Mouse (Mus musculus) lung, postnatal 0 days (tissue): ENCODE results near the gene Hormad2. TPM values are rescaled to one million over a fixed set of nuclear protein-coding genes. Genes with fewer than 3 reads are reported as not detected.
A peak's percentile ranks its signal among the peaks of the same experiment; 100 is the strongest.

Experiments
- ATAC-seq: fragments of 200-750 bp; cut with Nextera tagmentation; 2 replicates; pipeline ENCODE4 v1.8.0; 2017; ENCODE audit warnings: moderate library complexity
- DNase-seq: peaks from one replicate; pipeline ENCODE4 v3.0.0-alpha.2; 2016; ENCODE audit warnings: low spot score
- H3K27ac ChIP-seq: fragments of 300-500 bp; sonication (generic); 2 replicates; pipeline ENCODE4 v1.5.1; 2014; ENCODE audit warnings: antibody characterized with exemption, mild to moderate bottlenecking, low read length, mixed read lengths
- H3K27me3 ChIP-seq: fragments of 300-500 bp; sonication (generic); replicated peaks from 2 replicates; pipeline ENCODE4 v1.6.1; 2014; ENCODE audit warnings: low read length, mixed read lengths; ENCODE audit not compliant: insufficient read depth
- H3K36me3 ChIP-seq: fragments of 300-500 bp; sonication (generic); 2 replicates; pipeline ENCODE4 v1.6.1; 2014; ENCODE audit warnings: low read length, mixed read lengths; ENCODE audit not compliant: insufficient read depth
- H3K4me1 ChIP-seq: fragments of 300-500 bp; sonication (generic); 2 replicates; pipeline ENCODE4 v1.6.1; 2014; ENCODE audit warnings: antibody characterized with exemption, low read depth, low read length, mixed read lengths; ENCODE audit not compliant: insufficient read depth
- H3K4me2 ChIP-seq: fragments of 300-500 bp; sonication (generic); replicated peaks from 2 replicates; pipeline ENCODE4 v1.6.1; 2014; ENCODE audit warnings: low read depth, mild to moderate bottlenecking, low read length, moderate library complexity, mixed read lengths
- H3K4me3 ChIP-seq: fragments of 300-500 bp; sonication (generic); 2 replicates; pipeline ENCODE4 v1.5.1; 2014; ENCODE audit warnings: low read depth, low read length
- H3K9ac ChIP-seq: fragments of 300-500 bp; sonication (generic); replicated peaks from 2 replicates; pipeline ENCODE4 v1.6.1; 2014; ENCODE audit warnings: low read depth, mild to moderate bottlenecking
- H3K9me3 ChIP-seq: fragments of 300-500 bp; sonication (generic); 2 replicates; pipeline ENCODE4 v1.6.1; 2016; ENCODE audit warnings: low read length, mixed read lengths
- CTCF ChIP-seq: IDR thresholded peaks from 2 replicates; pipeline ENCODE4 v1.5.1; 2016; ENCODE audit warnings: antibody characterized with exemption, mild to moderate bottlenecking
- EP300 ChIP-seq: IDR thresholded peaks from 2 replicates; pipeline ENCODE4 v1.6.1; 2016; ENCODE audit warnings: antibody characterized with exemption, mild to moderate bottlenecking, control low read depth
- WGBS: fragments of 180-500 bp; shearing (Covaris S2); extraction: QIAGEN DNeasy Blood & Tissue Kit; methylation state at CpG from one replicate; pipeline ENCODE4 v1.1.7; 2014; 5-methylcytosine and 5-hydroxymethylcytosine counted together
- polyA plus RNA-seq: library from polyadenylated mRNA; unstranded; fragments of >200 nt; fragmentation: Nextera tagmentation; extraction: Ambion mirVana; gene quantifications from 2 replicates; pipeline ENCODE4 v1.2.1, GENCODE M21; 2015

Hormad2 gene
- polyA plus RNA-seq, 1 experiment from 2014 or later, result 0.19 TPM

DNA sequence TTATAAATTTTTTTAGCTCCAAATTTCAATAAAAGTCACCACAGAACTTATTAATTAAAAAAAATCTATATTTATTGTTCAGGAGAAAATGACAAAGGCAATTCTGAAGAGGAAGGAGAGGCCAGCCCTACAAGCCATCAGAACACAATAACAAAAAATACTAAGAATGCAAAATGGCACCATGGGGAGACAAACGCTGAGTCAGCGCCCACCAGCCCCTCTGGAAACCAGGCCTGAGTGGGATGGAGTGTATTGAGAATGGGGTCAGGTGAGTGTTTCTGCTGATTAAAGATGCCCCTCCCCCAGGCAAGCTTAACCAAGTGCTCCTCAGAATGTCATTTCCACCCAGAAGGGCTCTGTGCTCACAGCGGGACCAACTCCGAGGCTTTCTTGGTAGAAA, 135.8 kb downstream of the Hormad2 start:
- no peaks in the 10 kb centered on the region for H3K36me3 ChIP-seq
- TF ChIP-seq EP300 (no peak), CTCF (no peak)
- peaks cover 5% of the 10 kb centered on the region; the same call in 1 of the 2 replicates for H3K4me1 ChIP-seq
- DNase-seq (no peak), ATAC-seq (no peak)
- H3K9me3 ChIP-seq, result no peaks in the 10 kb centered on the region
- no peak overlapping the region for H3K4me2 ChIP-seq
- no peak overlapping the region for H3K9ac ChIP-seq
- no peak overlapping the region for H3K4me3 ChIP-seq
- no peak overlapping the region for H3K27ac ChIP-seq
- no peaks in the 10 kb centered on the region for H3K27me3 ChIP-seq
- WGBS, result 89% methylated on average over 4 of the region's 4 CpGs

GRCm38 (mm10) chr11:4304203-4304602, 136.7 kb downstream of the Hormad2 start:
- no peak for ATAC-seq
- 75% methylated on average over 4 of the region's 4 CpGs for WGBS
- H3K27ac ChIP-seq, result no peak overlapping the region
- no peaks in the 10 kb centered on the region for H3K27me3 ChIP-seq
- peaks cover 10% of the 10 kb centered on the region; the same call in 1 of the 2 replicates for H3K4me1 ChIP-seq
- no peak for TF ChIP-seq CTCF
- TF ChIP-seq EP300, result no peak
- H3K4me2 ChIP-seq, result no peak overlapping the region
- no peak for DNase-seq
- no peak overlapping the region for H3K4me3 ChIP-seq
- H3K9me3 ChIP-seq, result no peaks in the 10 kb centered on the region
- H3K36me3 ChIP-seq, result no peaks in the 10 kb centered on the region
- no peak overlapping the region for H3K9ac ChIP-seq

DNA sequence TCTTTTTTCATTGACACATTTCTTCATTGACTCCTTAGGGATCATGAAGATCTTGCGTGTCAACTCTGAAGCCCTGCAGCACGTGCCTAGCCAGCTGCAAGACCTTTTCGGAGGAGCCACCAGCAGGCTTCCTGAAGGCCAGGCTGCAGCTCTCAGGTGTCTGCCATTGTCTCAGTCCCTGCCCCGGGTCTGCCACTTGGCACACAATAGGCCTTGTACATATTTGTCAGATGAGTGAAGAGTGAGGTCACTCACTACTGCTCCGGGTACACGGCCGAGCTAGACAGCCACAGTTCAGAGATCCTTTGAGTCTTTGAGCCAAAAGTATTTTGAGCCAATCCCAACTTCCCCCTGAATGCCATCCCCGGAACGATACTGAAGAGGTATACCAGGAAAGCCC, 137.9 kb downstream of the Hormad2 start:
- peaks cover 17% of the 10 kb centered on the region; the same call in 1 of the 2 replicates for H3K4me1 ChIP-seq
- no peak overlapping the region for H3K4me2 ChIP-seq
- WGBS, result 38% methylated on average over 9 of the region's 9 CpGs
- H3K9me3 ChIP-seq, result no peaks in the 10 kb centered on the region
- no peak overlapping the region for H3K9ac ChIP-seq
- H3K27me3 ChIP-seq, result no peaks in the 10 kb centered on the region
- no peak for TF ChIP-seq CTCF
- TF ChIP-seq EP300, result no peak
- no peak overlapping the region for H3K27ac ChIP-seq
- ATAC-seq (peak; percentile 42; the same call in 1 of the 2 replicates), DNase-seq (no peak)
- H3K36me3 ChIP-seq, result no peaks in the 10 kb centered on the region
- H3K4me3 ChIP-seq, result no peak overlapping the region

- DNase-seq, result no peak
- 46% methylated on average over 5 of the region's 5 CpGs for WGBS
- no peak for ATAC-seq
- H3K27ac ChIP-seq, result no peak overlapping the region
- H3K4me2 ChIP-seq, result no peak overlapping the region
- TF ChIP-seq EP300 (no peak), CTCF (no peak)
- H3K9me3 ChIP-seq, result no peaks in the 10 kb centered on the region
- peaks cover 17% of the 10 kb centered on the region; the same call in 1 of the 2 replicates for H3K4me1 ChIP-seq
- no peaks in the 10 kb centered on the region for H3K27me3 ChIP-seq
- H3K9ac ChIP-seq, result no peak overlapping the region
- no peaks in the 10 kb centered on the region for H3K36me3 ChIP-seq
- no peak overlapping the region for H3K4me3 ChIP-seq
Observed at GRCm38 (mm10) chr11:4302363-4302913, 138.5 kb downstream of the Hormad2 start.

DNA sequence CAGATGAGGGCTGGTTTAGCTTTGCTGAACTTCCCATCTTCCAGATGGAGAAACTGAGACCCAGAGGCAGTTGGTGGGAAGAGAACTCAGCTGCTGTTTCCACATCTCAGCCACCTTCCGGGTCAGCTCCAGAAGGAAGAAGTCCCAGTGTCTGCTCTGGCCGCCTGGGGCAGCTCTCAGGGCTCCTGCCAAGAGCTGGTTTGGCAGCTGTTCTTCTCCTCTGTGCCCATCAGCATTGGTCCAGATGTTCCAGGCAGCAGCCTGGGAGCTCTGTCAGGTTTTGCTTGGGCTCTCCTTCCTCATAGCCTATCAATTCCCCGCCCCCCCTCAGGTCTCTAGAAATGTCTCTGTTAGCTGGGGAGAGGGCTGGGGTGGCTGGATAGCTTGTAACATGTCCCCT, 140.2 kb downstream of the Hormad2 start:
- TF ChIP-seq EP300 (no peak), CTCF (no peak)
- ATAC-seq (no peak), DNase-seq (no peak)
- H3K27ac ChIP-seq, result no peak overlapping the region
- peaks cover 17% of the 10 kb centered on the region; the same call in 1 of the 2 replicates for H3K4me1 ChIP-seq
- H3K36me3 ChIP-seq, result no peaks in the 10 kb centered on the region
- no peaks in the 10 kb centered on the region for H3K9me3 ChIP-seq
- 67% methylated on average over 3 of the region's 3 CpGs for WGBS
- no peak overlapping the region for H3K4me3 ChIP-seq
- H3K4me2 ChIP-seq, result no peak overlapping the region
- H3K9ac ChIP-seq, result no peak overlapping the region
- H3K27me3 ChIP-seq, result no peaks in the 10 kb centered on the region

DNA sequence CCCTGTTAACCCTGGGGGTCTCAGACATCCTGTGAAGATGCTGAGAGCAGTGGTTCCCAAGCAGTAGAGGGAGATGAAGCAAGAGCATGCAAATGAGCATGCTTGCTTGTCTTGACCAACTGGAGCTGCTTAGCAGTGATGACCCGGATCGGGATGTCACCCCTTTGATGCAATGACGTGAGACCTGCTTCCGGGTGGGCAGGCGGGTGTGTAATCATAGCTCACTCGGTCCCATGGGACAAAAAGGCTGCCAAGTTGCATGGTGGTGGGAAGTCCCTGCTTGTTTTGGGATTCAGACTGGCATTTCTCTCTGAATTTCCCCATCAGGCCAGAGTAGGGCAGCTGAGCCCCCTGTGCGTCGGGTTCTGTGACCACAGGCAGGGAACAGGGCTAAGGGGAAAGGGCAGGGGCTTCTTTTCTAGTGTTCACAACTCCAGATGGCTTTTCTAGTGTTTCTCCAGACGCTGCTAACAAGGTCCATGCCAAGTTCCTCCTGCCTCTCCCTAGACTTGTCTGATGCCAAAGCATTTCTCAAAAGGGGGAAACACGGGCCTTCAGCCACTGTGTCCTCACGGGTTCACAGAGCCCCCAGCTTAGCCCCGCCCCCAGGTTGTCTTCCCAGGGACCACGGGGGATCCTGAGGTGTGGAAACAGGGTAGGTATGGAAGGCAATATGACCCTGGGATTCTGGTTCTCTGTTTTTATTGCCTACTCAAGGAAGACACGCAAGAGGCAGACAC, 141.0 kb downstream of the Hormad2 start:
- DNase-seq (peak; percentile 74), ATAC-seq (peak; percentile 54)
- TF ChIP-seq EP300 (no peak), CTCF (no peak)
- no peak overlapping the region for H3K4me2 ChIP-seq
- no peak overlapping the region for H3K4me3 ChIP-seq
- no peak overlapping the region for H3K27ac ChIP-seq
- H3K36me3 ChIP-seq, result no peaks in the 10 kb centered on the region
- no peaks in the 10 kb centered on the region for H3K9me3 ChIP-seq
- peaks cover 17% of the 10 kb centered on the region; the same call in 1 of the 2 replicates for H3K4me1 ChIP-seq
- WGBS, result 49% methylated on average over 14 of the region's 14 CpGs
- H3K27me3 ChIP-seq, result no peaks in the 10 kb centered on the region
- H3K9ac ChIP-seq, result no peak overlapping the region
